Mouse (Mus musculus): ENCODE data around the gene Pwp2. TPM values are rescaled to one million over a fixed set of nuclear protein-coding genes. Genes with fewer than 3 reads are reported as not detected.
A peak's percentile ranks its signal among the peaks of the same experiment; 100 is the strongest.
"Not testable (repeated sequence)": the region's sequence is repeated elsewhere in the genome, so short reads cannot be mapped to it uniquely, and the experiment has no call there.

Pwp2 gene
- polyA plus RNA-seq, 1 experiment from 2014 or later, result 10.5 TPM

- Histone ChIP-seq H3K27ac (replicated peaks) (peak overlapping the region; percentile 84), H3K36me3 (replicated peaks) (peaks cover 100% of the 10 kb centered on the region), H3K27me3 (no peaks in the 10 kb centered on the region), H3K9me3 (replicated peaks) (no peaks in the 10 kb centered on the region), H3K9ac (no peak overlapping the region; the same call in 1 of the 2 replicates), H3K4me3 (replicated peaks) (no peak overlapping the region), H3K4me1 (replicated peaks) (peaks cover 72% of the 10 kb centered on the region), H3K4me2 (peak overlapping the region; percentile 55)
- peak; percentile 100 for ATAC-seq (ENCODE audit: insufficient read depth)
- 35% methylated on average over 6 of the region's 6 CpGs for WGBS (ENCODE audit: insufficient replicate concordance)
Measured at GRCm38 (mm10) chr10:78216376-78217083, 31.6 kb upstream of the Pwp2 start.

GRCm38 (mm10) chr10:78214371-78214770 lies 29.4 kb upstream of the Pwp2 start:
- Histone ChIP-seq H3K27ac (replicated peaks) (peak overlapping the region; percentile 5; the same call in 1 of the 2 replicates), H3K9ac (no peak overlapping the region), H3K9me3 (replicated peaks) (no peaks in the 10 kb centered on the region), H3K4me3 (replicated peaks) (no peak overlapping the region), H3K36me3 (replicated peaks) (peaks cover 100% of the 10 kb centered on the region), H3K4me1 (replicated peaks) (peaks cover 51% of the 10 kb centered on the region), H3K27me3 (no peaks in the 10 kb centered on the region), H3K4me2 (no peak overlapping the region)
- no peak for ATAC-seq (ENCODE audit: insufficient read depth)
- WGBS (ENCODE audit: insufficient replicate concordance), result 90% methylated on average over 9 of the region's 9 CpGs

- Histone ChIP-seq H3K4me1 (replicated peaks) (peaks cover 21% of the 10 kb centered on the region), H3K4me2 (no peak overlapping the region), H3K9me3 (replicated peaks) (no peaks in the 10 kb centered on the region), H3K9ac (no peak overlapping the region), H3K27me3 (no peaks in the 10 kb centered on the region), H3K27ac (replicated peaks) (no peak overlapping the region), H3K4me3 (replicated peaks) (no peak overlapping the region), H3K36me3 (replicated peaks) (peaks cover 100% of the 10 kb centered on the region)
- no peak for ATAC-seq (ENCODE audit: insufficient read depth)
- WGBS (ENCODE audit: insufficient replicate concordance), result 60% methylated on average over 6 of the region's 6 CpGs
Measured at GRCm38 (mm10) chr10:78211311-78211710, 26.4 kb upstream of the Pwp2 start.

- Histone ChIP-seq H3K27ac (replicated peaks) (peak overlapping the region; percentile 54), H3K9me3 (replicated peaks) (no peaks in the 10 kb centered on the region)
Measured at GRCm38 (mm10) chr10:78201182-78201581, 16.2 kb upstream of the Pwp2 start.

GRCm38 (mm10) chr10:78192933-78193332 lies 8.0 kb upstream of the Pwp2 start:
- Histone ChIP-seq H3K36me3 (replicated peaks) (peaks cover 100% of the 10 kb centered on the region), H3K4me3 (replicated peaks) (no peak overlapping the region)
- WGBS (ENCODE audit: insufficient replicate concordance), result 88% methylated on average over 5 of the region's 5 CpGs

More at GRCm38 (mm10) chr10:78201182-78201581, 16.2 kb upstream of the Pwp2 start:
- Histone ChIP-seq H3K4me3 (replicated peaks) (no peak overlapping the region), H3K4me2 (peak overlapping the region; percentile 11; the same call in 1 of the 2 replicates), H3K27me3 (no peaks in the 10 kb centered on the region), H3K4me1 (replicated peaks) (peaks cover 42% of the 10 kb centered on the region), H3K9ac (no peak overlapping the region), H3K36me3 (replicated peaks) (peaks cover 100% of the 10 kb centered on the region)
- peak; percentile 80 for ATAC-seq (ENCODE audit: insufficient read depth)
- 37% methylated on average over 4 of the region's 4 CpGs for WGBS (ENCODE audit: insufficient replicate concordance)

GRCm38 (mm10) chr10:78186076-78186475 lies 1.1 kb upstream of the Pwp2 start:
- 0 out of 2 replicates have a peak overlapping the region, but pooled peaks have one; percentile 93 for H3K4me2 ChIP-seq
- not testable (repeated sequence) for ATAC-seq (ENCODE audit: insufficient read depth); H3K4me3 ChIP-seq (replicated peaks); H3K9ac ChIP-seq; H3K27me3 ChIP-seq; H3K9me3 ChIP-seq (replicated peaks)
- H3K4me1 ChIP-seq (replicated peaks), result peaks cover 37% of the 10 kb centered on the region
- H3K27ac ChIP-seq (replicated peaks), result peak overlapping the region; percentile 90; the same call in 1 of the 2 replicates
- WGBS (ENCODE audit: insufficient replicate concordance), result 89% methylated on average over 4 of the region's 4 CpGs
- H3K36me3 ChIP-seq (replicated peaks), result peaks cover 66% of the 10 kb centered on the region

More at GRCm38 (mm10) chr10:78192933-78193332, 8.0 kb upstream of the Pwp2 start:
- no peaks in the 10 kb centered on the region for H3K27me3 ChIP-seq
- no peak overlapping the region for H3K9ac ChIP-seq
- no peak overlapping the region for H3K4me2 ChIP-seq
- ATAC-seq (ENCODE audit: insufficient read depth), result no peak
- H3K27ac ChIP-seq (replicated peaks), result no peak overlapping the region
- H3K9me3 ChIP-seq (replicated peaks), result no peaks in the 10 kb centered on the region
- no peaks in the 10 kb centered on the region for H3K4me1 ChIP-seq (replicated peaks)

GRCm38 (mm10) chr10:78185381-78185725 lies 404 bp upstream of the Pwp2 start:
- H3K27ac ChIP-seq (replicated peaks), result peak overlapping the region; percentile 90
- ATAC-seq (ENCODE audit: insufficient read depth), result peak; percentile 58

GRCm38 (mm10) chr10:78183577-78183976 lies 1.4 kb downstream of the Pwp2 start:
- no peaks in the 10 kb centered on the region for H3K9me3 ChIP-seq (replicated peaks)
- peaks cover 66% of the 10 kb centered on the region for H3K36me3 ChIP-seq (replicated peaks)
- peak overlapping the region; percentile 75; the same call in 1 of the 2 replicates for H3K4me3 ChIP-seq (replicated peaks)
- no peak for ATAC-seq (ENCODE audit: insufficient read depth)
- H3K4me2 ChIP-seq, result peak overlapping the region; percentile 93
- 0 out of 2 replicates have a peak overlapping the region, but pooled peaks have one; percentile 7 for H3K27ac ChIP-seq (replicated peaks)
- no peak overlapping the region for H3K9ac ChIP-seq
- peaks cover 37% of the 10 kb centered on the region for H3K4me1 ChIP-seq (replicated peaks)
- WGBS (ENCODE audit: insufficient replicate concordance), result 37% methylated on average over 3 of the region's 3 CpGs
- no peaks in the 10 kb centered on the region for H3K27me3 ChIP-seq

More at GRCm38 (mm10) chr10:78185381-78185725, 404 bp upstream of the Pwp2 start:
- H3K36me3 ChIP-seq (replicated peaks), result peaks cover 66% of the 10 kb centered on the region
- peak overlapping the region; percentile 75 for H3K4me3 ChIP-seq (replicated peaks)
- H3K4me1 ChIP-seq (replicated peaks), result peaks cover 37% of the 10 kb centered on the region
- H3K9me3 ChIP-seq (replicated peaks), result no peaks in the 10 kb centered on the region
- H3K27me3 ChIP-seq, result no peaks in the 10 kb centered on the region
- peak overlapping the region; percentile 54 for H3K9ac ChIP-seq
- H3K4me2 ChIP-seq, result peak overlapping the region; percentile 93
- 13% methylated on average over 9 of the region's 9 CpGs for WGBS (ENCODE audit: insufficient replicate concordance)

GRCm38 (mm10) chr10:78182321-78182720 lies 2.6 kb downstream of the Pwp2 start:
- peaks cover 66% of the 10 kb centered on the region for H3K36me3 ChIP-seq (replicated peaks)
- H3K9me3 ChIP-seq (replicated peaks), result no peaks in the 10 kb centered on the region
- no peak overlapping the region for H3K9ac ChIP-seq
- no peak overlapping the region for H3K4me3 ChIP-seq (replicated peaks)
- peaks cover 37% of the 10 kb centered on the region for H3K4me1 ChIP-seq (replicated peaks)
- H3K4me2 ChIP-seq, result no peak overlapping the region
- 86% methylated on average over 17 of the region's 17 CpGs for WGBS (ENCODE audit: insufficient replicate concordance)
- H3K27me3 ChIP-seq, result no peaks in the 10 kb centered on the region
- H3K27ac ChIP-seq (replicated peaks), result no peak overlapping the region
- ATAC-seq (ENCODE audit: insufficient read depth), result no peak

- Histone ChIP-seq H3K36me3 (replicated peaks) (peaks cover 88% of the 10 kb centered on the region), H3K4me2 (no peak overlapping the region), H3K4me1 (replicated peaks) (peaks cover 14% of the 10 kb centered on the region), H3K27ac (replicated peaks) (no peak overlapping the region), H3K9me3 (replicated peaks) (no peaks in the 10 kb centered on the region), H3K4me3 (replicated peaks) (no peak overlapping the region), H3K9ac (no peak overlapping the region), H3K27me3 (no peaks in the 10 kb centered on the region)
- no peak for ATAC-seq (ENCODE audit: insufficient read depth)
- WGBS (ENCODE audit: insufficient replicate concordance), result 84% methylated on average over 5 of the region's 5 CpGs
Measured at GRCm38 (mm10) chr10:78174474-78174873, 10.5 kb downstream of the Pwp2 start.

GRCm38 (mm10) chr10:78171581-78171980 lies 13.4 kb downstream of the Pwp2 start:
- H3K27ac ChIP-seq (replicated peaks), result no peak overlapping the region
- no peaks in the 10 kb centered on the region for H3K27me3 ChIP-seq
- ATAC-seq (ENCODE audit: insufficient read depth), result no peak
- H3K36me3 ChIP-seq (replicated peaks), result peaks cover 73% of the 10 kb centered on the region
- H3K9ac ChIP-seq, result no peak overlapping the region
- no peak overlapping the region for H3K4me2 ChIP-seq
- H3K4me3 ChIP-seq (replicated peaks), result no peak overlapping the region
- peaks cover 28% of the 10 kb centered on the region for H3K4me1 ChIP-seq (replicated peaks)
- 73% methylated on average over 9 of the region's 9 CpGs for WGBS (ENCODE audit: insufficient replicate concordance)
- H3K9me3 ChIP-seq (replicated peaks), result no peaks in the 10 kb centered on the region

Measured in liver, embryonic 15.5 days (tissue).